Mouse (Mus musculus): Measurements from ENCODE around the gene Gm20816. TPM values are rescaled to one million over a fixed set of nuclear protein-coding genes. Genes with fewer than 3 reads are reported as not detected.

The Gm20816 gene
- polyA plus RNA-seq (2015; fragmentation: Nextera tagmentation; extraction: Ambion mirVana), result not detected in 2 replicates

GRCm38 (mm10) chrY:68537655-68538054 lies at the start of gene Gm20816:
Gene Gm20816, plus strand, starts transcription at chrY:68537955.

Other genes starting within 250 kb of the Gm20816 start
- gene Gm20937, start 243.1 kb upstream of the Gm20816 start, polyA plus RNA-seq (2015; fragmentation: Nextera tagmentation; extraction: Ambion mirVana), result not detected in 2 replicates

Measured in spleen, postnatal 0 days (tissue).